Mouse (Mus musculus): ENCODE measurements around the gene Igf2bp3.
A peak's percentile ranks its signal among the peaks of the same experiment; 100 is the strongest.

The Igf2bp3 gene

GRCm38 (mm10) chr6:49173674-49174073, 41.1 kb downstream of the Igf2bp3 start:
- no peak for DNase-seq (ENCODE audit: low spot score)

- no peak for DNase-seq (ENCODE audit: low spot score)
Measured at GRCm38 (mm10) chr6:49173265-49173664, 41.5 kb downstream of the Igf2bp3 start.

GRCm38 (mm10) chr6:49171216-49171615, 43.5 kb downstream of the Igf2bp3 start:
- no peak for DNase-seq (ENCODE audit: low spot score)

- DNase-seq (ENCODE audit: low spot score): no peak
Measured at GRCm38 (mm10) chr6:49168648-49169047, 46.1 kb downstream of the Igf2bp3 start.

GRCm38 (mm10) chr6:49167406-49167805, 47.4 kb downstream of the Igf2bp3 start:
- DNase-seq (ENCODE audit: low spot score): no peak

GRCm38 (mm10) chr6:49166318-49166717, 48.4 kb downstream of the Igf2bp3 start:
- DNase-seq (ENCODE audit: low spot score): no peak

- no peak for DNase-seq (ENCODE audit: low spot score)
Measured at GRCm38 (mm10) chr6:49165855-49166254, 48.9 kb downstream of the Igf2bp3 start.

GRCm38 (mm10) chr6:49165101-49165500, 49.7 kb downstream of the Igf2bp3 start:
- no peak for DNase-seq (ENCODE audit: low spot score)

- DNase-seq (ENCODE audit: low spot score): no peak
Measured at GRCm38 (mm10) chr6:49164701-49165100, 50.1 kb downstream of the Igf2bp3 start.

GRCm38 (mm10) chr6:49159971-49160370, 54.8 kb downstream of the Igf2bp3 start:
- no peak for DNase-seq (ENCODE audit: low spot score)

GRCm38 (mm10) chr6:49156826-49157175, 58.0 kb downstream of the Igf2bp3 start:
- DNase-seq (ENCODE audit: low spot score): no peak

- no peak for DNase-seq (ENCODE audit: low spot score)
Measured at GRCm38 (mm10) chr6:49156170-49156825, 58.5 kb downstream of the Igf2bp3 start.

GRCm38 (mm10) chr6:49151465-49151864, 63.3 kb downstream of the Igf2bp3 start:
- DNase-seq (ENCODE audit: low spot score): no peak

GRCm38 (mm10) chr6:49150349-49151229, 64.2 kb downstream of the Igf2bp3 start:
- no peak for DNase-seq (ENCODE audit: low spot score)

- DNase-seq (ENCODE audit: low spot score): no peak
Measured at GRCm38 (mm10) chr6:49149202-49149930, 65.4 kb downstream of the Igf2bp3 start.

GRCm38 (mm10) chr6:49148781-49149180, 66.0 kb downstream of the Igf2bp3 start:
- DNase-seq (ENCODE audit: low spot score): no peak

GRCm38 (mm10) chr6:49148368-49148767, 66.4 kb downstream of the Igf2bp3 start:
- DNase-seq (ENCODE audit: low spot score): no peak

GRCm38 (mm10) chr6:49146461-49146860, 68.3 kb downstream of the Igf2bp3 start:
- no peak for DNase-seq (ENCODE audit: low spot score)

- peak; percentile 12 for DNase-seq (ENCODE audit: low spot score)
Measured at GRCm38 (mm10) chr6:49142428-49142827, 72.3 kb downstream of the Igf2bp3 start.

- no peak for DNase-seq (ENCODE audit: low spot score)
Measured at GRCm38 (mm10) chr6:49141125-49141524, 73.6 kb downstream of the Igf2bp3 start.

- no peak for DNase-seq (ENCODE audit: low spot score)
Measured at GRCm38 (mm10) chr6:49138159-49139051, 76.4 kb downstream of the Igf2bp3 start.

- DNase-seq (ENCODE audit: low spot score): no peak
Measured at GRCm38 (mm10) chr6:49136739-49137138, 78.0 kb downstream of the Igf2bp3 start.

All from layer of hippocampus, adult 11-12 months (tissue).